Mouse (Mus musculus) CD4-positive, CD25-positive, alpha-beta regulatory T cell, adult 9 weeks (primary cell): Measurements from ENCODE around the gene Gm16253. TPM values are rescaled to one million over a fixed set of nuclear protein-coding genes. Genes with fewer than 3 reads are reported as not detected.

Experiments used
- polyA plus RNA-seq: library from polyadenylated mRNA; unstranded; fragments of 100-300 nt; shearing (Covaris generic); gene quantifications from one replicate; pipeline ENCODE4 v1.2.1, GENCODE M21; 2017

Gm16253 gene
- polyA plus RNA-seq = 1.1 TPM

DNA sequence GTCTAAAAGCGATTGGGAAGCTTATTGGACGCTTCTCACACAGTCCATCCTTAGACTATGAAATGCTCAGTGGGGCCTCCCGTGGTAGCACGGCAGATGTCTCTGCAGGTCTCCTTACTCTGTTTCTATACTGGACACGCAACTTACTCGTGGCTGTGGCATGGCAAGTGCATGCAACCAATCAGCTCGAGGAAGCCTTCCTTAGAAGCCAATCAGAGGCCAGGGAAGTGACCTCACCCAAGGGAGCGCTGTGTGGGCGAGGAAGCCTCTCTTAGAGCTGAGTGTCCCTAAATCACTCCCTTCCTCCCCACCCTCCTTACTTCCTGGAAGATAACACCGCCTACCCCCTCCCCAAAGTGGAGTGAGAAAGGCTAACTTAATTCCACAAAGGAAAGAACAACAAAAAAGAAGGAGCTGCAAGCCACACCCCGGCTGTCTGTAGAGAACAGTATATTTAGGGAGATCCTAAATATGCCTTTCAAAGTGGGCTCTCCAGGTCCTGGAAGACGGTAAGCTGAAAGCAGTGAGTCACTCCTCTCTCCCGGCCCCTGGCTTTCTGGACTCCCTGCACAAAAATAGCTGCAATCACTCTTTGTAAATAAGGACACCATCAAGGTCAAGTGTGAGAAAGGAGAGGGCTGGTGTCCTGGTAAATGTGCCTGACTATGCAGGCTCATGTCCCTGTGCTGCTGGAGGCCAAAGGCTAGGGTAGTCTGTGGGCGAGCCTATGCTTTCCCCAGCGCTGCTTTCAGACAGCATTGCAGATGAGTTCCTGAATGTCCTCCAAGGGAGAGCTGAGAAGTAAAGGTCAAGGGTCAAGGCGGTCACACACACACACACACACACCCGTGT lies at the start of gene Gm16253:
Gm16253 (plus strand) TSS at position 295 of the 852 bp plus-strand sequence.

GRCm38 (mm10) chr3:96557694-96558093 lies 19.1 kb upstream of the Gm16253 start, which contains the start of gene Txnip:
Gene Txnip (plus strand): TSS chr3:96557957.

DNA sequence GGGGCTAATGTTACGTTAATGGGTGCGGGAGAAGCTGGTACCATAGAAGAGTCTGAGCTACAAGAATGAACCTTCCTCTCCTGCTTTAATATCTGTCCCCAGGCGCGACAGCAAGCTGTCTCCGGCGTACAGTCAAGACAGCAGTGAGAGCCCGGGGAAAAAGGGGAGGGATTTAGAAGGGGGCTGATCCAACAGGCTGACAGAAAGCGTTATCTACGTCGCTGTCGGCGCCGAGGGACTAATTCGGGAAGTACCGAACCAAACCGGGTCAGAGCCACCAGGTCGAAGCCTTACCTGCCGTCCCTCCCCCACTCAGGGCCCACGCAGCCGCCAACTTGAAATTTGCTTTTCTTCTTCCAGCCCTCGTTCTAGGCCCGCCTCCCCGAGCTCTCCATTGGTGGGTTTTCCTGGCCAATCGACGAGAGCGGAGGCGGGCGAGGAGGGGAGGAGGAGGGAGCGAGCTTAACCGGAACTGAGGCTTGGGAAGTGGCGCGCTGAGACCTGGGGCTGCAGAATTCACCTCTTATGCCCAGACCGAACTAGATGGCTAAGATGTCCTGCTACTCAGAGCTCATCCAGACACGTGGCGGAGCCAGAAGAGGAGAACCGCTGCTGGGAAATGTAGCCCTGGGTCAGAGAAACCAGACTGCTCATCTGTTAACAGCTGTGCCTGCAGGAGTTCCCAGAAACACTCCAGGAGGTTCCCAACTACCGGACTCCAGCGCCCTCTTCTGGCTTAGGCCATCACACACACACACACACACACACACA lies 17.2 kb downstream of the Gm16253 start, which contains the start of gene Polr3gl:
Polr3gl (minus strand) TSS at position 392 of the 771 bp plus-strand sequence.

DNA sequence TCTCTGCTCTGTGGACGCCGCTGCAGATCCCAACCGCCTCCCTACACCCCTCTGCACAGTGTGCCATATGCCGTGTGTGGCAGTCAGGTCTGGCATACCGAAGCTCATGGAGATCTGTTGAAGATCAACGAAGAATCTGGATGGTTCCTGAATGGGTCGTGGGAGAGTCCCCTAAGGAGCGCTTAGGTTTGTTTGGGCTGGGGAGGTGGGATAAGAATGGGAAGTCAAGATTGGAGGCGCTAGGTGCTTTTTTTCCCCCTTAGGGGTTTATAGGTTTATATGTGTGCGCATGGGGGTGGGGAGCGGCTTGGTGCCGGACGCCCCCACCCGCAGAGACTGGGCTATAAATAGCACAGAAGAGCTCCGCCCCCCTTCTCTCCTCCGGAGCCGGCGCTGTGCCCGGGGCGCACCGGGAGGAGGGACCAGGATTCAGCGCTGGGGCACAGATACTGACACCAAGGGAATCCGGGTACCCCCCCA lies 19.5 kb downstream of the Gm16253 start, which contains the start of gene Ankrd34a:
Ankrd34a (plus strand) TSS at position 409 of the 480 bp plus-strand sequence.

GRCm38 (mm10) chr3:96600639-96601250 lies 24.0 kb downstream of the Gm16253 start, which contains the start of gene Lix1l:
Gene Lix1l (plus strand): TSS chr3:96601149.

GRCm38 (mm10) chr3:96629729-96630600 lies 53.2 kb downstream of the Gm16253 start, which contains the start of gene Rbm8a:
Gene Rbm8a (plus strand): TSS chr3:96629933.

Other genes starting within 250 kb of the Gm16253 start
- not detected for gene BC107364, start 124.7 kb upstream of the Gm16253 start, polyA plus RNA-seq
- gene Hfe2, start 51.8 kb upstream of the Gm16253 start, polyA plus RNA-seq = not detected
- gene Txnip, start 19.0 kb upstream of the Gm16253 start, polyA plus RNA-seq = 1,390 TPM
- 37.8 TPM for gene Polr3gl, start 17.2 kb downstream of the Gm16253 start, polyA plus RNA-seq
- gene Ankrd34a, start 19.7 kb downstream of the Gm16253 start, polyA plus RNA-seq = not detected
- gene Lix1l, start 24.2 kb downstream of the Gm16253 start, polyA plus RNA-seq = 0.74 TPM
- 331 TPM for gene Rbm8a, start 52.9 kb downstream of the Gm16253 start, polyA plus RNA-seq
- gene Pex11b, start 58.4 kb downstream of the Gm16253 start, polyA plus RNA-seq = 92.9 TPM
- gene Gm42957, start 58.5 kb downstream of the Gm16253 start, polyA plus RNA-seq = 0.12 TPM
- gene Itga10, start 68.6 kb downstream of the Gm16253 start, polyA plus RNA-seq = 0.19 TPM
- gene Ankrd35, start 93.1 kb downstream of the Gm16253 start, polyA plus RNA-seq = 0.19 TPM
- 24.3 TPM for gene Pias3, start 119.4 kb downstream of the Gm16253 start, polyA plus RNA-seq
- 1.2 TPM for gene Nudt17, start 131.6 kb downstream of the Gm16253 start, polyA plus RNA-seq
- 83.3 TPM for gene Polr3c, start 150.6 kb downstream of the Gm16253 start, polyA plus RNA-seq
- 26.3 TPM for gene Rnf115, start 150.7 kb downstream of the Gm16253 start, polyA plus RNA-seq